Mouse (Mus musculus): Measurements from ENCODE around the gene Btaf1.
"Not testable (repeated sequence)": the region's sequence is repeated elsewhere in the genome, so short reads cannot be mapped to it uniquely, and the experiment has no call there.

Gene Btaf1

DNA sequence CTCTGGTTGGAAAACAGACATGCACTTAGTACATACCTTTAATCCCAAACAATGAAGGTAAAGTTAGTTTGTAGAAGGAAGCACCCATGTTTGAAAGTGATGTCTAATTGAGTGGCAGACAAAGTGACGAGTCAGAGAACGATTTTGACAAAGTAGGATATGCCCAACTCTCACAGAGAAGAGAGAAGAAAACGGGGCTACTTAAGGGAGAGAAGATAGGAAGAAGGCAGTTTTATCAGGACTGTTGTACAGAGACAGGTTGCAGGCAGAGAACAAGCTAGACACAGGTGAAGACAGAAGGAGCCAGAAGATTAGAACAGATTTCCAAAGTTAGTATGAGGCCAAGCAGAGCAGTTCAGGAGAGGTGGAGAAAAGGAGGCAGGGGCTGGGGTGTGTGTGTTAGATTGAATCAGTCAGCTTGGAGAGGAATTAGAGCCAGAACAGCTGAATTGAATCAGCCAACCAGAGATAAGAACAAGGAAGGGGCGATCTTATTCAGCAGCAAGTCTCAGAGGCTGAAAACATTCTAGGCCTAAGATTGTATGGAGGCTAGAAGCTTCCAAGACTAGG is 27.8 kb downstream of the Btaf1 start:
- CTCF ChIA-PET, result interaction anchor here in 1 of 4 experiments (1.2 kb wide), 1 partner anchor 14 kb away, joined by 3 read pairs; no protein-coding TSS in a partner anchor
- POLR2A ChIA-PET, result interaction anchor here in 2 of 4 experiments (0.6 to 5.4 kb wide), 7 partner anchors 10 to 315 kb away, joined by 3 to 35 read pairs (median 4); partner anchors contain the start of gene Btaf1 (in 1 of the 2)

DNA sequence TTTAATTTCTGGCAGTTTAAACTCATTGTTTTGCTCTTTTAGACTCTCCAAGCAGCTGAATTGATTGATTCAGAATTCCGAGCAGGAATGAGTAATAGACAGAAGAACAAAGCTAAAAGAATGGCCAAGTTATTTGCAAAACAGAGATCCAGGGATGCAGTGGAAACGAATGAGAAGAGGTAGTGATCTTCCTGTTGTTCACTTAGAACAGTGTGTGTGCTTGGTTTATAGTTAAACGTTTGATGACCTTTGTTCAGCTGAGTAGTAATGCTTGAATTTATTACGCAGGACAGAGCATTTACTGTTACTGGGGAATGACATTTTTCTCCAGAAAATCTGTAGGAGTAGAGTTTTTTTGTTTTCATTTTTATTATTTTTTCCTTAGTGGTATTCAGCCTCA is 32.5 kb downstream of the Btaf1 start:
- ChIA-PET CTCF (no interaction called here), POLR2A (interaction anchor here in 1 of 4 experiments (1.3 to 1.6 kb wide), 3 partner anchors 32 to 311 kb away, joined by 5 to 6 read pairs (median 5); partner anchors contain the start of gene Btaf1)

DNA sequence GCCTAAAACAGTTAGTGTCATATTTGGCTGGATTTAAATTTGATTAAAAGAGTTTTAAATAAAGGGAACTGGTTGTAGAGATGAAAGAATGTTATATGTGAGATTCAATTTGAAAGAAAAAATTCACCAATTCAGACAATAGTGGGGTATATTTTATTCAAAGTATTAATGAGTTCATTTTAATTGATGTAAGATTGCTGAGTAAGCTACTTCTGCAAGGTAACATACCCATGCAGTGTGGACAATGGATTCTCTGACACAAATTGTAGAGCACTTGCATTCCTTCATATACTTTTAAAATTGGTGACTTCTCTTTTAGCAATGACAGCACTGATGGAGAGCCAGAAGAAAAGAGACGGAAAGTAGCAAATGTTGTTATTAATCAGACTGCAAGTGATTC is 35.4 kb downstream of the Btaf1 start:
- ChIA-PET CTCF (no interaction called here), POLR2A (interaction anchor here in 1 of 4 experiments (1.1 to 1.5 kb wide), 3 partner anchors 20 to 35 kb away, joined by 3 to 4 read pairs (median 4); partner anchors contain the start of gene Btaf1)

DNA sequence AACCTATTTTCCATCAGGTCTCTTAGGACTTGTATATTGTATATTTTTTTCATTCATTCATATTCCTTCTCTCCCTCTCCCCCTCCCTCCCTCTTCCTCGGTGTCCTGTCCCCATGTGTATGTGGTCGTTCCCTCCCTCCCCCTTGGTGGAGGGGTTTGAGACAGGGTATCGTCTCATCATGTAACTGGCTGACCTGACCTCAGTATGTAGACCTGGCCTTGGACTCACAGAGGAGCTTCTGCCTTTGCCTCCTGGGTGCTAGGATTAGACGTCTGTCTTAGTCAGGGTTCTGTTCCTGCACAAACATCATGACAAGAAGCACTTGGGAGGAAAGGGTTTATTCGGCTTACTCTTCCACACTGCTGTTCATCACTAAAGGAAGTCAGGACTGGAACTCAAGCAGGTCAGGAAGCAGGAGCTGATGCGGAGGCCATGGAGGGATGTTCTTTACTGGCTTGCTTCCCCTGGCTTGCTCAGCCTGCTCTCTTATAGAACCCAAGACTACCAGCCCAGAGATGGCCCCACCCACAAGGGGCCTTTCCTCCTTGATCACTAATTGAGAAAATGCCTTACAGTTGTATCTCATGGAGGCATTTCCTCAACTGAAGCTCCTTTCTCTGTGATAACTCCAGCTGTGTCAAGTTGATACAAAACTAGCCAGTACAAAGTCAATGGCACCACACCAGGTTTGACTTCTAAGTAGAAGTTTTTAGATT is 36.8 kb downstream of the Btaf1 start:
- CTCF ChIA-PET, result not testable (repeated sequence)
- POLR2A ChIA-PET, result interaction anchor here in 1 of 4 experiments (0.9 to 4.7 kb wide), 4 partner anchors 9 to 287 kb away, joined by 3 to 35 read pairs (median 7); partner anchors contain the start of gene Btaf1

DNA sequence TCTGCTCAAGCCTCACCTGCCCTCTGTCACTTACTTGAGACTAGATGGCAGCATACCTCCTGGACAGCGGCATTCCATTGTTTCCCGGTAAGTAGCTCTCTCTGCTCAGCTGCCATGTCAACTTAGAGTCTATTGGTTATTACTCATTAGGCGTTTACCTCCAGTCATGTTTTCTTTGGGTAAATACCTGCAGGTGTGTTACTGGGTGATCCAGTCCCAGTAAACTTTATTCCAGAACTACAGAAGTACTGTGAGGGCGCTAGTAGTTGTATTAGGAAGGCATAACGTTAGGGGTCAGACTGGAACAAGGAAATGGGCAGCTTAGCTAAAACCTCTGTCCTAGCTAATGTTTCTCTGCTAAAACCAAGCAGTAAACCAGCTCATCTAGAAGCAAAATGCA is 78.7 kb downstream of the Btaf1 start:
- POLR2A ChIA-PET, result interaction anchor here in 3 of 4 experiments (0.5 to 2.9 kb wide), 10 partner anchors 9 to 276 kb away, joined by 3 to 9 read pairs (median 3); partner anchors contain the start of gene Btaf1 (in 1 of the 3)
- CTCF ChIA-PET, result interaction anchor here in 1 of 4 experiments (0.6 to 1.0 kb wide), 2 partner anchors 63 to 157 kb away, joined by 3 read pairs; no protein-coding TSS in a partner anchor

DNA sequence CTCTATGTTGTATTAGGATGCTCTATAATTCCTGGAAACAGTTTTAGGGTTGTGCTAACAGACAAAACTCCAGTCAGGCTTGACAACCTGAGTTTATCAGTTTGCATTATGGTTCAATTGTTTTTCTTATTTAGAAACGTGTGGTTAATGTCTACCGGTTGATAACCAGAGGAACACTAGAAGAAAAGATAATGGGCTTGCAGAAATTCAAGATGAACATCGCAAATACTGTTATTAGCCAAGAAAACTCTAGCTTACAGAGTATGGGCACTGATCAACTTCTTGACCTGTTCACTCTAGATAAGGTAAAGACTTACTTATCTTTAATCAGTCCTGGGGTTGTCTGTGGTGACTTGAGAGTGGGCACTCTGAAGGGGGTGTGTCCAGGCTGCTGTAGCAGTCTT is 84.0 kb downstream of the Btaf1 start:
- CTCF ChIA-PET, result no interaction called here
- POLR2A ChIA-PET, result interaction anchor here in 1 of 4 experiments (2.2 kb wide), 1 partner anchor 10 kb away, joined by 7 read pairs; no protein-coding TSS in a partner anchor

DNA sequence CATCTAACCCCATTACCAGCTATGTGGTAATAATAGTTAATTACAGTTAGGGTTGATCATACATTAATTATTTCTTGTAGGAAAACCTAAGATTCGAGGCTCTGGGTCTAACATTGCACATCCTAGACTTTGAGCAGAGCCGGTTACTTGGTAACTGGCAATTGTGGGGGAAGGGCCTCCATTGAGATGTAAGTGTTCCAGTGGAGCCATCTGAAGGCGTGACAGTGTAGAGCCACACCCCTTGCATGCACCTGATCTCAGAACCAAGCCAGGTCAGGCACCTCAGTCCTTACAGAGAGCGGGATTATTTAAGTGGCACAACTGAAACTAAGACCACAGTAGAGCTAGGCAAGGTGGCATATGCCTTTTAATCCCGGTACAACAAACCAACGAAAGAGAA is 87.6 kb downstream of the Btaf1 start:
- CTCF ChIA-PET, result interaction anchor here in 1 of 4 experiments (0.6 kb wide), 1 partner anchor 684 kb away, joined by 5 read pairs; the partner anchor contains the start of gene Cyp26a1

DNA sequence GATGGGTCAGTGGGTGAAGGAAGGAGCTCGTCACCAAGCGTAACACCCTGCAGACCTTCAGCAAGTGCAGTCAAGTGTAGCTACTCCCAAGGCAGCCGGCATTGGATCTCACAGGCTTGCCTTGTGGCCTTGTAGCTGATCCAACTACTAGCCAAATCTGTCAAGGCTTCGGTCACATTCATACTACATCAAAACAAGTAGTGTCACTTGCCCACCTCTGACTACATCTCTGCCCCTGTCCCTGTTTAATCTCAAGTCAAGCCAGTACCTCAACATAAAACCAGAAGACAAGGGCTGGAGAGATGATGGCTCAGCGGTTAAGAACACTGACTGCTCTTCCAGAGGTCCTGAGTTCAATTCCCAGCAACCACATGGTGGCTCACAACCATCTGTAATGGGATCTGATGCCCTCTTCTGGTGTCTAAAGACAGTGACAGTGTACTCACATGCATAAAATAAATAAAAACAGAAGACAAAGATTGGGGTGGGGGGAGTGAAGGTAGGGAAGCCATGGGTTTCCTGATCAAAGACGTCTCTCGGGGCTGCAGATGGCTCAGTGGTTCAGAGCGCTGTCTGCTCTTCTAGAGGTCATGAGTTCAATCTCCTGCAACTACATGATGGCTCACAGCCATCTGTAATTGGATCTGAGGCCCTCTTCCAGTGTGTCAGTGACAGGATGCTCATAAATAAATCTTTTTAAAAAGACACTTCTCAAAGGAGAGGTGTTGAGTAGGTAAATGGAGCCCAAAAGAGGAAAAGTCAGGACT is 88.5 kb downstream of the Btaf1 start:
- CTCF ChIA-PET, result interaction anchor here in 1 of 4 experiments (0.6 kb wide), 1 partner anchor 683 kb away, joined by 5 read pairs; the partner anchor contains the start of gene Cyp26a1
- POLR2A ChIA-PET, result interaction anchor here (0.5 to 1.4 kb wide), 8 partner anchors 10 to 298 kb away, joined by 3 to 5 read pairs (median 3); partner anchors contain the start of gene Ppp1r3c (in 1 of the 4)

More for the DNA sequence above, 87.6 kb downstream of the Btaf1 start:
- POLR2A ChIA-PET, result interaction anchor here in 2 of 4 experiments (1.0 to 1.4 kb wide), 6 partner anchors 9 to 299 kb away, joined by 3 to 4 read pairs (median 3); partner anchors contain the start of gene Ppp1r3c (in 1 of the 2)

DNA sequence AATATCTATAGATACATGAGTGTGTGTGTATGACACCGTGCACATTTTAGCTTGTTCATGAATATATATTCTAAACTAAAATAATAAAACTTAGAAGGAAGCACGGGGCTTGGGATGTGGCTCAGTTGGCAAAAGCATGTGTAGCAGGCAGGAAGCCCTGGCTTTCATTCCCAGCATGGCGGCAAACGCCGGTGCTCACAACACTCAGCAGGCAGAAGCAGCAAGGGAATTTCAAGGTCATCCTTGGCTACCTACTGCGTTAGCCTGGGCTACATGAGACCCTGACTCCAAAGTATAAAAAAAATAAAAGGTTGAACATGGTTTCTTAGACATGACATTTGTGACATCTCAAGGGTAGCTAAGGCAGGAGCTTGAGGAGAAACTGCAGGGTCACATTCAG is 91.0 kb downstream of the Btaf1 start:
- CTCF ChIA-PET, result interaction anchor here in 2 of 4 experiments (0.6 to 1.1 kb wide), 2 partner anchors 16 to 94 kb away, joined by 3 read pairs; no protein-coding TSS in a partner anchor

DNA sequence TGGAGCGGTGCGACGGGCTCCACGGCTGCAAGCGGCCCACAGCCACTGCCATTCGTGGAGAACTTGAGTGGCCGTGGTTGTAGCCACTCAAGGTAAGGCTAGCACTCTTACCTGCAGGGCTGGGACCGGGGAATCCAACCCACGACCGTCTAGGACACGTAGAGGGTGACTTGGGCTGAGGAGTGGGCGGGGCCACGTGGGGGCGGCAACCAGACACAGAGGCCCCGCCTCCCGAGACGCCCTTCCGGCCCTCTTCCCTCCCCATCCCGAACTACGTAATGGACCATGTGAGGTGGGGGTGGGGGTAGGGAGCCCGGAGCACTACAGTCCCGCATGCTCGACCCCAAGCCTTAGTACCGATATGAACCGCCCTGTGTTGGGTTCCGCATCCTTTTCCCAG is 92.5 kb downstream of the Btaf1 start:
- ChIA-PET POLR2A (interaction anchor here in 2 of 4 experiments (0.8 to 1.4 kb wide), 5 partner anchors 29 to 203 kb away, joined by 3 read pairs; no protein-coding TSS in a partner anchor), CTCF (interaction anchor here in 2 of 4 experiments (0.7 to 1.2 kb wide), 2 partner anchors 87 to 109 kb away, joined by 3 to 5 read pairs; no protein-coding TSS in a partner anchor)

More for the DNA sequence above, 91.0 kb downstream of the Btaf1 start:
- POLR2A ChIA-PET, result interaction anchor here in 2 of 4 experiments (0.9 to 1.7 kb wide), 7 partner anchors 14 to 247 kb away, joined by 3 to 9 read pairs (median 3); partner anchors contain the start of genes Fgfbp3 (in 1 of the 2) and March5 (in 1 of the 2)

DNA sequence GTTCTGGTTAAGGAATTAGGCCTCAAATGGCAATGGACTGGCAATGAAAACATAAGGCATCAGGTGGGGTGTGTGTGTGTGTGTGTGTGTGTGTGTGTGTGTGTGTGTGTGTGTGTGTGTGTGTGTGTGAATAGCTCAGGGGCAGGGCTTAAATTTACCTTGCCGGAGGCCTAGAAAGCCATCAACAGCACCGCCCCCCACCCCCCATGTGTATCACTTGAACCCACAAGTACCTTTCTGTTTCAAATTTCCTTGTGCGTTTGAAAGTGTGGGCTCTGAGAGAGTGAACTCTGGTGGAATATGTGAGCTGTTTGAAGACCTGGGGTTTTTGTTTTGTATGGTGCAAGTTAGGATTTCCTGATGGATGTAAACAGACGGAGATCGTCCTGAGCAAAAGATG is 93.1 kb downstream of the Btaf1 start:
- ChIA-PET POLR2A (interaction anchor here in 3 of 4 experiments (0.6 to 1.4 kb wide), 18 partner anchors 8 to 1181 kb away, joined by 3 to 9 read pairs (median 3); no protein-coding TSS in a partner anchor), CTCF (interaction anchor here in 2 of 4 experiments (0.6 to 1.2 kb wide), 3 partner anchors 77 to 109 kb away, joined by 3 to 14 read pairs (median 5); no protein-coding TSS in a partner anchor)

DNA sequence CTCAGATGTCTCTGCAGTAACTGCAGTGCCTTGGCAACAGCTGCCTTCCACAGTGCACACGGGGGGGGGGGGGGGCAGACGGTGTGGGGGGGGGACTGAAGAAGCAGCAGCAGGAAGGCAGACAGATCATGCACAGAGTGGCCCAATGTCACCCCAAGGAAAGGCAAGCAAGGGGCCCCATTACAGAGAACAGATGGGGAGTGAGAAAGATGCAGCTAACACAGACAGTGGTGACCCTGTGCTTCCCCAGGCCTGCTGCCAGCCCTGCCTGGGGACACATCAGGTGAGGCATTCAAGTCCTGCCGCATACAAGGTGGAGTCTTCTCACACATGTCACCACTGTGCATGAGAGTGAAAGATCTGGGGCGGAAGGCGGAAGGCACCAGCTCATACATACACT is 94.7 kb downstream of the Btaf1 start:
- POLR2A ChIA-PET, result interaction anchor here in 3 of 4 experiments (0.6 to 1.6 kb wide), 7 partner anchors 22 to 593 kb away, joined by 3 to 6 read pairs (median 3); partner anchors contain the start of gene March5 (in 1 of the 3)

DNA sequence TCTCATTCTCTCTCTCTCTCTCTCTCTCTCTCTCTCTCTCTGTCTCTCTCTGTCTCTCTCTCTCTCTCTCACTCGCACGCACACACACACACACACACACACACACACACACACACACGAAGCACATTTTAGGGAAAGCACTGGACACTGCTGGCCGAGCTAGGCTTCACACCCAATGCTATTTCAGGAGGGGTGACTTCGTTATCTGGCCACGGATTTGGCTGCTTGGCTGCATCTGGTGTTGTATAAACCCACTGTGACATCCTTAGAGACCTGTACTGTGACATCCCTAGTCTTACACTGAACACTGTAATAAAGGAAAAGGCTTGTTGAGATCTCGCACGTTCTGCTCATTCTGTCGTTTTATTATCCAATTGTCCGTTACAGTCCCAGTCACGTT is 95.1 kb downstream of the Btaf1 start:
- POLR2A ChIA-PET, result interaction anchor here in 3 of 4 experiments (0.6 to 1.6 kb wide), 6 partner anchors 22 to 594 kb away, joined by 3 to 6 read pairs (median 4); no protein-coding TSS in a partner anchor
- CTCF ChIA-PET, result interaction anchor here in 2 of 4 experiments (0.7 to 1.1 kb wide), 3 partner anchors 12 to 342 kb away, joined by 3 to 14 read pairs (median 3); no protein-coding TSS in a partner anchor

More for the DNA sequence above, 94.7 kb downstream of the Btaf1 start:
- CTCF ChIA-PET, result interaction anchor here in 2 of 4 experiments (0.7 to 1.1 kb wide), 3 partner anchors 12 to 342 kb away, joined by 3 to 14 read pairs (median 3); no protein-coding TSS in a partner anchor

DNA sequence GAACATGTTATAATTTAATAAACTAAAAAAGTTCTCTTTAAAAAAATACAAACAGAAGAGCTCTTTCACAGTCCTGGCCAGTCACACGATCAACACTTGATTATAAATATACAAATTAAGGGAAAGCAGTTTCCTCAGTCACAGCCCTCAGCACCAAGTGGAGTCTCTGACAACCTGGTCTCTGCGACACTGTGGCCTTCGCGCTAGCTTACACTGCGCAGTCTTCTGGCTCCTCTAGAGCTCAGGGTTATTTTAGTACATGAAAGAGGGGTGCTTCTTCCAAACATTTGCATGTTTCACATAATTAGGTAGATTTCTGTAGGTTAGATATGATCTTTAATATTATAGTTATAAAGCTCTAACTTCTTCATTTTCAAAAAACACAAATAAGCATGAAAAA is 96.3 kb downstream of the Btaf1 start:
- CTCF ChIA-PET, result interaction anchor here in 1 of 4 experiments (0.7 kb wide), 1 partner anchor 508 kb away, joined by 3 read pairs; no protein-coding TSS in a partner anchor
- POLR2A ChIA-PET, result no interaction called here

DNA sequence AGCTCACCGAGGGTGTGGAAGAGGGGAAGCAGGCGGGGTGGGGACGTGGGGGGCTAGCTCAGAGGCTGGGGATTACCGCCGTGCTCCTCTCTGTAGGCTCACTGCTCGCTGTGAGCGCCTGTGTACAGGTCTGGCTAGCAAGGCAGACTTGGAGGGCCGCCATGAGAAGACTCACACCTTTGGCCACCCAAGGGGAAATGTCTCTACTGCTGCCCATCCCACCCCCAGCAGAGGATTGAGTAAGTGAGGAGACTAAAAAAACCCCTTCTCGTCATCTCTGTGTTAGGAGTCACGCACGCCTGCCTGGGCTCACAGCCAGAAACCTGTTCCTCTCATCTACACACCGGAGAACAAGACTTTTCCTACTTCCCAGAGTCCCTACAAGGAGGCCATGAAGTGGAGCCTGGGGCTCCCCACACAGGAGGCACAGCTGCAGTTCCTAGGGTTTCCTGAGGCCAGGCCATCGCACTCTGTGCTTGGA is 100.0 kb downstream of the Btaf1 start:
- POLR2A ChIA-PET, result interaction anchor here in 2 of 4 experiments (0.9 to 1.5 kb wide), 8 partner anchors 8 to 204 kb away, joined by 3 to 7 read pairs (median 4); partner anchors contain the start of gene Btaf1 (in 1 of the 2)
- CTCF ChIA-PET, result no interaction called here

DNA sequence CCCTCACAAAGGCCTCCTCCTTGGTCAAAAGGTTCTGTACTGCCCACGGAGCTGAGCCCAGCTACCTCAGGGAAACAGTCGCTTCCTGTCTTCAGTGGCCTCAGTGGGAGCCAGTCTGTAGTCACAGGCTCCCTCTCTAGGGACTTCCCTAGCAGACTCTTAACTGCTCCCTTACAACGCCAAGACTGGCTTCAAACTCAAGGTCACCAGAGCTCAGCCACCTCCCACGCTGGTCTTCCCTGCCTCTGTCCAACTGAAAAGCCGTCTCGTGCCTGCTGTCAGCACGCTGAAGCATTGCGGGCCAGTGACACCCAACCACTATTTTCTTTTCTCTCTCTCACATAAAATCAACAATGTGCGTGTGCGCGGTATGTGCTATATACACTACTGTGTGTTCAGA is 100.5 kb downstream of the Btaf1 start:
- ChIA-PET CTCF (no interaction called here), POLR2A (interaction anchor here in 3 of 4 experiments (0.5 to 1.5 kb wide), 3 partner anchors 40 to 805 kb away, joined by 3 to 4 read pairs (median 4); partner anchors contain the start of gene Btaf1 (in 1 of the 3))

DNA sequence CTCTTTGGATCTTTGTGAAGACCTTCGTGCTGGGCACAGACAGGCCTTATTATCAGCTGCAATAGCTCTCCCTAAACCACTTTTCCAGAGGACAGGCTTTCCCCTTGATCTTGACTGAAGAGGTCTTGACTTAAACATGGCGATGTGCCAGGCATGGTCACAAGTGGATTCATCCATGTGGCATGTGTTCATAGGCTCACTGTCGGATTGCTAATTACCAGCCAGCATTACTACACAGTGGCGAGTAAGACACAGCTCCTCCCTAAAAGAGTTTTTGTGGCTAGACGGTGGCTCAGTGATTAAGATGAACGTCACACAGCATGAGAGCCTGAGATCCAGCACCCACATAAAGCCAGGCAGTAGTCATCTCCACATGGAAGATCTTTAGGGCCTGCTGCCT is 103.9 kb downstream of the Btaf1 start:
- POLR2A ChIA-PET, result interaction anchor here in 1 of 4 experiments (0.8 kb wide), 1 partner anchor 27 kb away, joined by 3 read pairs; no protein-coding TSS in a partner anchor

More for the DNA sequence above, 103.9 kb downstream of the Btaf1 start:
- CTCF ChIA-PET, result no interaction called here

Data from embryonic stem cell, embryonic (primary cell).